Mouse (Mus musculus) ES-E14 (cell line): ENCODE results near the gene Ifngr1. TPM values are rescaled to one million over a fixed set of nuclear protein-coding genes. Genes with fewer than 3 reads are reported as not detected.

Experiments
- DNase-seq: peaks from one replicate; pipeline ENCODE4 v3.0.0-alpha.2; 2013; ENCODE audit warnings: low read depth, low spot score
- H3K27ac ChIP-seq: 2 replicates; pipeline ENCODE4 v1.5.1; 2012; ENCODE audit warnings: low read depth, mild to moderate bottlenecking, low read length, moderate library complexity, mixed read lengths; ENCODE audit not compliant: poor library complexity, insufficient read depth, severe bottlenecking
- H3K36me3 ChIP-seq: 2 replicates; pipeline ENCODE4 v1.6.1; 2012; ENCODE audit warnings: mild to moderate bottlenecking, low read length, moderate library complexity, mixed read lengths; ENCODE audit not compliant: control insufficient read depth, poor library complexity, insufficient read depth, severe bottlenecking
- H3K4me1 ChIP-seq, 2 experiments: fragments of 150-350 bp in 1 of 2; sonication (generic) in 1 of 2; 2 replicates each; pipeline ENCODE4 v1.6.1; 2012; ENCODE audit warnings: low read length in 2 of 2, mild to moderate bottlenecking in 1 of 2, mixed read lengths in 1 of 2; ENCODE audit not compliant: control insufficient read depth in 2 of 2, insufficient read depth in 2 of 2, poor library complexity in 1 of 2
- H3K4me3 ChIP-seq, 2 experiments: fragments of 150-350 bp in 1 of 2; sonication (generic) in 1 of 2; 2 replicates each; pipeline ENCODE4 v1.5.1; 2012; ENCODE audit warnings: low read length in 2 of 2, low read depth in 1 of 2, mild to moderate bottlenecking in 1 of 2, mixed read lengths in 1 of 2; ENCODE audit not compliant: insufficient read depth in 1 of 2, poor library complexity in 1 of 2, severe bottlenecking in 1 of 2
- H3K9ac ChIP-seq: 2 replicates; pipeline ENCODE4 v1.6.1; 2012; ENCODE audit warnings: low read depth, mild to moderate bottlenecking, low read length, mixed read lengths; ENCODE audit not compliant: poor library complexity, insufficient read depth, severe bottlenecking
- H3K9me3 ChIP-seq: fragments of 150-350 bp; sonication (generic); 2 replicates; pipeline ENCODE4 v1.6.1; 2012; ENCODE audit warnings: low read depth, mild to moderate bottlenecking, low read length; ENCODE audit not compliant: control insufficient read depth, insufficient read depth
- CHD2 ChIP-seq: IDR thresholded peaks from 2 replicates; pipeline ENCODE4 v1.6.1; 2014; ENCODE audit warnings: mild to moderate bottlenecking, low read depth, low read length, inconsistent platforms
- HCFC1 ChIP-seq: IDR thresholded peaks from 2 replicates; pipeline ENCODE4 v1.6.1; 2012; ENCODE audit warnings: low read length, inconsistent platforms, borderline replicate concordance; ENCODE audit not compliant: insufficient read depth
- MAFK ChIP-seq: IDR thresholded peaks from 2 replicates; pipeline ENCODE4 v1.6.1; 2014; ENCODE audit warnings: mild to moderate bottlenecking, low read depth, low read length, inconsistent platforms; ENCODE audit not compliant: insufficient read depth
- ZC3H11A ChIP-seq: IDR thresholded peaks from 2 replicates; pipeline ENCODE4 v1.6.1; 2012; ENCODE audit warnings: low read depth, mild to moderate bottlenecking, inconsistent platforms, low read length, borderline replicate concordance
- ZNF384 ChIP-seq: IDR thresholded peaks from 2 replicates; pipeline ENCODE4 v1.6.1; 2012; ENCODE audit warnings: low read depth, low read length, inconsistent platforms
- in situ Hi-C, 2 experiments: fragments of 600-800 bp; cut with MboI; formaldehyde crosslinking; loops; one replicate each; pipeline ENCODE4 v1.15.1; 2025; ENCODE audit warnings: low sequenced_read_pairs in 2 of 2, inconsistent platforms in 1 of 2; ENCODE audit not compliant: unreplicated experiment in 2 of 2
- total RNA-seq: library from RNA; depleted of rRNA; stranded (reverse); fragments of 300-350 nt; gene quantifications from 2 replicates; pipeline ENCODE4 v1.2.3, GENCODE M21; 2012; rRNA removed

Ifngr1 gene
- total RNA-seq: 8.3 and 12.5 TPM in 2 replicates

- in situ Hi-C loops: no loop called here
- peaks cover 0 to 4% of the 10 kb centered on the region in 2 experiments; a peak in 1 of 4 replicates for H3K4me1 ChIP-seq
- no peaks in the 10 kb centered on the region for H3K36me3 ChIP-seq
- H3K9ac ChIP-seq: peak within 1 kb of the TSS; percentile 78
- TF ChIP-seq ZNF384: no peak
- TF ChIP-seq CHD2: no peak
- no peak for TF ChIP-seq HCFC1
- no peak for TF ChIP-seq ZC3H11A
- TF ChIP-seq MAFK: no peak
- H3K27ac ChIP-seq: no peak within 1 kb of the TSS
- H3K9me3 ChIP-seq: no peaks in the 10 kb centered on the region
- peak; percentile 99 for DNase-seq
- peak within 1 kb of the TSS; percentile 79 to 98 for H3K4me3 ChIP-seq
These were observed at the start of gene Ifngr1 for GRCm38 (mm10) chr10:19591641-19592441. Gene Ifngr1 (plus strand): TSS chr10:19591949.

GRCm38 (mm10) chr10:19546825-19547224 is 44.9 kb upstream of the Ifngr1 start:
- no peaks in the 10 kb centered on the region for H3K36me3 ChIP-seq
- in situ Hi-C loops: no loop called here
- H3K4me3 ChIP-seq: no peak overlapping the region
- TF ChIP-seq CHD2 (no peak), ZC3H11A (no peak), MAFK (no peak), HCFC1 (no peak), ZNF384 (no peak)
- peaks cover 5% of the 10 kb centered on the region for H3K9me3 ChIP-seq
- H3K9ac ChIP-seq: no peak overlapping the region
- no peak for DNase-seq
- H3K4me1 ChIP-seq: no peaks in the 10 kb centered on the region
- no peak overlapping the region for H3K27ac ChIP-seq

- TF ChIP-seq ZC3H11A: no peak
- no peak for TF ChIP-seq ZNF384
- no peak for TF ChIP-seq HCFC1
- TF ChIP-seq MAFK: no peak
- TF ChIP-seq CHD2: no peak
- peaks cover 5% of the 10 kb centered on the region for H3K9me3 ChIP-seq
- in situ Hi-C loops: no loop called here
- no peak overlapping the region for H3K9ac ChIP-seq
- no peaks in the 10 kb centered on the region for H3K4me1 ChIP-seq
- no peak overlapping the region for H3K4me3 ChIP-seq
- H3K27ac ChIP-seq: no peak overlapping the region
- H3K36me3 ChIP-seq: no peaks in the 10 kb centered on the region
- DNase-seq: no peak
These were observed 43.7 kb upstream of the Ifngr1 start for GRCm38 (mm10) chr10:19548016-19548415.

GRCm38 (mm10) chr10:19548491-19548890 is 43.3 kb upstream of the Ifngr1 start:
- H3K9me3 ChIP-seq: peaks cover 5% of the 10 kb centered on the region
- TF ChIP-seq ZNF384 (no peak), ZC3H11A (no peak), MAFK (no peak), CHD2 (no peak), HCFC1 (no peak)
- no peak overlapping the region for H3K4me3 ChIP-seq
- H3K36me3 ChIP-seq: no peaks in the 10 kb centered on the region
- in situ Hi-C loops: no loop called here
- H3K9ac ChIP-seq: no peak overlapping the region
- H3K4me1 ChIP-seq: no peaks in the 10 kb centered on the region
- H3K27ac ChIP-seq: no peak overlapping the region
- no peak for DNase-seq

GRCm38 (mm10) chr10:19551585-19551984 is 40.2 kb upstream of the Ifngr1 start:
- no peak for TF ChIP-seq MAFK
- no peak for TF ChIP-seq ZNF384
- no peak for TF ChIP-seq ZC3H11A
- no peak for TF ChIP-seq HCFC1
- TF ChIP-seq CHD2: no peak
- H3K4me3 ChIP-seq: no peak overlapping the region
- H3K9me3 ChIP-seq: peaks cover 5% of the 10 kb centered on the region
- in situ Hi-C loops: no loop called here
- H3K4me1 ChIP-seq: no peaks in the 10 kb centered on the region
- no peaks in the 10 kb centered on the region for H3K36me3 ChIP-seq
- DNase-seq: no peak
- H3K9ac ChIP-seq: no peak overlapping the region
- H3K27ac ChIP-seq: no peak overlapping the region
